Mouse (Mus musculus) erythroblast, embryonic 14.5 days (primary cell): Measurements from ENCODE around the gene Vps8.

ENCODE experiments used
- GATA1 ChIP-seq: IDR thresholded peaks from 2 replicates; pipeline ENCODE4 v1.6.1; 2012; ENCODE audit warnings: low read length, inconsistent platforms, mixed read lengths
- TAL1 ChIP-seq: IDR thresholded peaks from 3 replicates; pipeline ENCODE4 v1.6.1; 2012; ENCODE audit warnings: low read length, inconsistent platforms, mixed read lengths

GRCm38 (mm10) chr16:21550453-21550852 is 127.5 kb downstream of the Vps8 start:
- no peak for TF ChIP-seq GATA1
- TF ChIP-seq TAL1 = no peak
